Mouse (Mus musculus) G1E-ER4 (cell line): ENCODE measurements around the gene Slc8b1. TPM values are rescaled to one million over a fixed set of nuclear protein-coding genes. Genes with fewer than 3 reads are reported as not detected.

Experiments used
- GATA1 ChIP-seq: IDR thresholded peaks from one replicate; pipeline ENCODE4 v1.8.0; 2012; ENCODE audit warnings: low read length, inconsistent platforms
- polyA plus RNA-seq: library from polyadenylated mRNA; stranded (reverse); fragments of >175 nt; gene quantifications from 2 replicates; pipeline ENCODE4 v1.2.3, GENCODE M21; 2012

Slc8b1 gene
- polyA plus RNA-seq, 1 experiment, result 1.3 TPM

DNA sequence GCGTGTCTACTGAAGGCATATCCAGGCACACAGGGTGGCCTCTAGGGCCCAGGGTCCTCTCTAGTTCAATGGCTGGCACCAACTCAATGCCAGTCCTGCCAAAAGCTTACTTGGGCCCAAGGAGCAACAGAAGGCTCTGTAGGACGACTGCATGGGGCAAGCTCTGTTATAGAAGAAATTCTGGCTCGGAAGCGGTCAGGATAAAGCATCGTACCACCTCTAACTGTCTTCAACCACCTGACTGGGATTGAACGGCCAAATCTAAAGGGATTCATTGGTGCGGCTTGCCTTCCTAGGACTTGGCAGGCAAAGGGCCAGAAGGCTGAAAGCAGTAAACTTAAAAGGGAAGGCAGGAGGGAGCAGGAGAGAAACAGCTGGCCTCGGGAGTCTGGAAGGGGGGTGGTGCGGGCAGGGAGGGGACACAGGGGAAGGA is 57.4 kb downstream of the Slc8b1 start:
- TF ChIP-seq GATA1, result no peak

DNA sequence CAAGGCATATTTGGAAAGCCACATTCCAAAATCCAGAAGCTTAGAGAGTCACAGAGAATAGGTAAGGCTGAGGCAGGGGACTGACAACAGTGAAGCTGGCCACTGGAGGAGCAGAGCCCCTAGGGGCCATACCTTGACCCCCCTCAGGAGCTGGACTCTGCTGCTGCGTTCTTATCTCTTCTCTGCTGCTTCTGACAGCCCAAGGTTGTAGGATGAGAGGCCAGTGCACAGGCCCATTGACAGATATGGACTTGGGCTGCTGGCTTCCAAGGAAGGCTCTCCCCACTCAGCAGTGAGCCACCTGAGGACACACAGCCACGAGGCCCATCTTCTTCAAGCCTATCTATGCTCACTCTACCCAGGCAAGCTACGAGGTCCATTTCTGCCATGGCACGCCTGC is 58.0 kb downstream of the Slc8b1 start:
- TF ChIP-seq GATA1, result no peak

DNA sequence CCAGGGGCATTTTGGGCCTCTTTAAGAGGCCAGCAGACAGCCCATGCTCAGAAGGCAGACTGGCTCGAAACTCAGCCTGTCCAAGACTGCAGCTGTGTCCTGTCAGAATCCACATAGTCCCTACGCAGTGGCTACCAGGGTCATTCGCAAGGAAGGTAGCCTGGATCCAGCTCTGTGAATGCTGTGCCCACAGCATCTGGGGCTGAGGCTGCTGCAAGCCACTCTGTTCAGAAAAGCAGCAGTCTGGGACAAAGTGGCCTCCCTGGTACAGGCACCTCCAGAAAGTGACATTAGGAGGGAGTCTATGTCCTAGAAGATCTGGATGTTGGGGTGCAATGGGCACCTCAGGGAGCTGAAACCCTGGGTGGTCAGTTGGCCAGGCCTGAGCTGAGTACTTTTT is 58.8 kb downstream of the Slc8b1 start:
- no peak for TF ChIP-seq GATA1

- TF ChIP-seq GATA1, result no peak
Observed at GRCm38 (mm10) chr5:120570289-120570897, 59.4 kb downstream of the Slc8b1 start.

- TF ChIP-seq GATA1, result no peak
Observed at GRCm38 (mm10) chr5:120571056-120571740, 60.2 kb downstream of the Slc8b1 start.

- no peak for TF ChIP-seq GATA1
Observed at GRCm38 (mm10) chr5:120574469-120575063, 63.6 kb downstream of the Slc8b1 start.

DNA sequence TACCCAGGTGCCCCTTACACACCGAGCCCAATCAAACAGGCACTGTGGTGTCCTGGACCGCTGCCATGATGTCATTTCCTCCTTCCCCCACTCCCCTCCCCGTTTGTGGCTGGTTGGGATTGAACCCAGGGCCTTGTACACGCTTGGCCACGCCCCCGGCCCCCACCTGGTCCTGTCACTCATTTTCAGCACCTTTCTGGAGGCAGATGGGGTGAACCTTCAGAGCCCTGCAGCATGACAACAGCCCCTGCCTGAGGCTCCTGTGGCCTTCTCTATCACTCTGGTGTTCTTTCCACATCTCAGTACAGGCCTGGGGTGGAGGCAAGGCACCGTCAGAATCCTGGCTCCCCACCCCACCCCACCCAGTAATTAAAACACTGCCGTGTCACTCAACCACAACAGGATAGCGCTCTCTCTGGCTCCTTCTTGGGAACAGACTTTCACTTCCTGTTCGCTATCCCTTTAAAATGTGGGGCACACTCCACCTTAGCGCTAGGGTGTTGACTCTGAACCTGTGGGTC is 65.9 kb downstream of the Slc8b1 start:
- TF ChIP-seq GATA1, result no peak

- no peak for TF ChIP-seq GATA1
Observed at GRCm38 (mm10) chr5:120577935-120578441, 67.0 kb downstream of the Slc8b1 start.

GRCm38 (mm10) chr5:120578504-120579081 is 67.6 kb downstream of the Slc8b1 start:
- no peak for TF ChIP-seq GATA1

DNA sequence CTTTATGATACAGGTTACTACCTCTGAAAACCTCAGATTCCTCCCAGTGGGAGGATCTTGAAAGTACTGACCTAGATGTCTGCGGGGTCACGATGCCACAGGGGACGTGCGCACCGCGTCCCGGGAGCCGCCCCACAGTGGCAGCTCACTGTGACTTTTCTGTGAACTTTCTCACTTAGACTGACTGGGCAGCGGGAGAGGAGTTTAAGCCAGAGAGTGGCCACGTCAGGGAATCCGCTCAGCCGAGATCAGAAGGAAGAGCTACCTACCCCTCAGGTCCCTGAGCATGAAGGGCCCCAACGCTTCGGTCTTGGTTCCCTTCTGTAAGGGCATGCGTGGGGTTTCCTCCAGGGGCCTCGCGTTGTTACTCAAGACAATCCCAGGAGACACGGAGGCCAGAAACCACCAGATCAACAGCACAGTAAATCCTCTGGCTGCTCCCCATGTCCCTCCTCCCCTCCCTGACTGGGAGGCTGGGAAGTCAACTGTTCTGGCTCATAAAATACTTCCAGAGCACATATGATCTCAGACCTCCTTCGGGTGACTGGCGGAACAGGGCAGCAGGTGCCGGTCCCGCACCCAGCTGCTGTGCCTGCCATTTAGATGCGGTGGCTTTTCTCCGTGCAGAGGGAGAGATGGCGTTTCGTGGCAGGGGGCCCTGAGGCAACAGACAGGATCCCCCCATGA is 68.4 kb downstream of the Slc8b1 start:
- TF ChIP-seq GATA1, result no peak

DNA sequence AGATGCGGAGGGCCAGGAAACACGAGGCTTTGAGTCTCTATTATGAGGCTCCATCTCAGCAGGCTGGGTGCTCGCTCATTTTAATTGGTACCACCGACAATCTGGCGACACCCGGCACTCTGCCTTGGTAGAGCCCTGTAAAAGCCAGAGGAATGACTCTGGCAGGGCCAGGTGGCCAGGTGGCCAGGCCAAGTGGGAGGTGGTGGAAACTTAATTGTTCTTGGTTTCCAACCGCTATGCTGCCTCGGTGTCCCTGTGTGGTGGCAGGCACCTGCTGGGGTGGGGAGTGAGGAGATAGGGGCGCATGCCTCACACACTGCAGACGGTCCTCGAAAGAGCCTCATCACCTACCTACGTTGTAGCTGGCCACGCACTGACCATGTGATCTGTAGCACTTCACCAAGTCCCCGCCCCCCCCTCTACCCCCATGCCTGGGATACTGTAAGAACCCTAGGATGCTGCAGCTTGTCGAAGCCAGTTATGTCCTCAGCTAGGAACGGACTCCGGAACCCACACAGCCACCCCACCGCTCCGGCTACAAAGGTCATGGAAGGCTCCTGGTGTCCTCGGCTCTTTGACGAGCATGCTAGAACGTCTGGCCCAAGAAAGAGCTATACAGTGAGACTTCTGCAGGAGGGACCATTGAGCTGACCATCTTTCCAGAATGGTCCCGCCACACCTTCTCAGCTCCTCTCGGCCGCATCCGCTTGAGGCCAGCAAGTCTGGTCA is 69.1 kb downstream of the Slc8b1 start:
- TF ChIP-seq GATA1, result no peak

- TF ChIP-seq GATA1, result no peak
Observed at GRCm38 (mm10) chr5:120582002-120582401, 71.0 kb downstream of the Slc8b1 start.

- TF ChIP-seq GATA1, result no peak
Observed at GRCm38 (mm10) chr5:120583511-120583910, 72.5 kb downstream of the Slc8b1 start.

Other genes starting within 250 kb of the Slc8b1 start
- gene Lhx5, start 79.5 kb upstream of the Slc8b1 start, polyA plus RNA-seq, result not detected in 2 replicates
- 0.06 and 0.29 TPM in 2 replicates for gene Sdsl, start 38.4 kb upstream of the Slc8b1 start, polyA plus RNA-seq
- not detected in 2 replicates for gene Sds, start 34.6 kb upstream of the Slc8b1 start, polyA plus RNA-seq
- gene Plbd2, start 7.5 kb upstream of the Slc8b1 start, polyA plus RNA-seq, result 23.7 and 28.7 TPM in 2 replicates
- gene Tpcn1, start 77.5 kb downstream of the Slc8b1 start, polyA plus RNA-seq, result 52.9 and 59.4 TPM in 2 replicates
- 0.76 and 1.2 TPM in 2 replicates for gene Iqcd, start 77.8 kb downstream of the Slc8b1 start, polyA plus RNA-seq
- 49.2 and 58.5 TPM in 2 replicates for gene Rita1, start 101.4 kb downstream of the Slc8b1 start, polyA plus RNA-seq
- gene Ddx54, start 101.6 kb downstream of the Slc8b1 start, polyA plus RNA-seq, result 108 and 126 TPM in 2 replicates
- gene Cfap73, start 123.1 kb downstream of the Slc8b1 start, polyA plus RNA-seq, result not detected in 2 replicates
- 6.4 and 8.1 TPM in 2 replicates for gene Rasal1, start 137.6 kb downstream of the Slc8b1 start, polyA plus RNA-seq
- gene Dtx1, start 200.8 kb downstream of the Slc8b1 start, polyA plus RNA-seq, result 0.10 and 0.19 TPM in 2 replicates
- 0.03 TPM in 1 of 2 replicates, not detected in the other for gene Oas2, start 238.7 kb downstream of the Slc8b1 start, polyA plus RNA-seq